Mouse (Mus musculus) G1E (cell line): ENCODE data around the gene Ttc27.

ENCODE experiments used
- CTCF ChIP-seq: IDR thresholded peaks from 2 replicates; pipeline ENCODE4 v1.5.1; 2012; ENCODE audit warnings: low read depth, low read length, inconsistent platforms, mixed read lengths
- GATA1 ChIP-seq: IDR thresholded peaks from 2 replicates; pipeline ENCODE4 v1.6.1; 2012; ENCODE audit warnings: borderline replicate concordance, low read length, inconsistent platforms, mixed read lengths
- GATA2 ChIP-seq: IDR thresholded peaks from 2 replicates; pipeline ENCODE4 v1.6.1; 2012; ENCODE audit warnings: low read depth, low read length, inconsistent platforms, borderline replicate concordance
- TAL1 ChIP-seq: conservative IDR thresholded peaks from 2 replicates; pipeline ENCODE4 v1.6.1; 2012; ENCODE audit warnings: low read depth, low read length, inconsistent platforms, mixed read lengths

- TF ChIP-seq CTCF (no peak), TAL1 (no peak), GATA1 (no peak), GATA2 (no peak)
Observed at GRCm38 (mm10) chr17:74772364-74772763, 54.8 kb downstream of the Ttc27 start.
